Mouse (Mus musculus): Measurements from ENCODE around the gene Snrnp70. TPM values are rescaled to one million over a fixed set of nuclear protein-coding genes. Genes with fewer than 3 reads are reported as not detected.
"Not testable (repeated sequence)": the region's sequence is repeated elsewhere in the genome, so short reads cannot be mapped to it uniquely, and the experiment has no call there.

Gene Snrnp70
- total RNA-seq, 2 experiments from 2014 or later, result 87.9 to 90.7 TPM

DNA sequence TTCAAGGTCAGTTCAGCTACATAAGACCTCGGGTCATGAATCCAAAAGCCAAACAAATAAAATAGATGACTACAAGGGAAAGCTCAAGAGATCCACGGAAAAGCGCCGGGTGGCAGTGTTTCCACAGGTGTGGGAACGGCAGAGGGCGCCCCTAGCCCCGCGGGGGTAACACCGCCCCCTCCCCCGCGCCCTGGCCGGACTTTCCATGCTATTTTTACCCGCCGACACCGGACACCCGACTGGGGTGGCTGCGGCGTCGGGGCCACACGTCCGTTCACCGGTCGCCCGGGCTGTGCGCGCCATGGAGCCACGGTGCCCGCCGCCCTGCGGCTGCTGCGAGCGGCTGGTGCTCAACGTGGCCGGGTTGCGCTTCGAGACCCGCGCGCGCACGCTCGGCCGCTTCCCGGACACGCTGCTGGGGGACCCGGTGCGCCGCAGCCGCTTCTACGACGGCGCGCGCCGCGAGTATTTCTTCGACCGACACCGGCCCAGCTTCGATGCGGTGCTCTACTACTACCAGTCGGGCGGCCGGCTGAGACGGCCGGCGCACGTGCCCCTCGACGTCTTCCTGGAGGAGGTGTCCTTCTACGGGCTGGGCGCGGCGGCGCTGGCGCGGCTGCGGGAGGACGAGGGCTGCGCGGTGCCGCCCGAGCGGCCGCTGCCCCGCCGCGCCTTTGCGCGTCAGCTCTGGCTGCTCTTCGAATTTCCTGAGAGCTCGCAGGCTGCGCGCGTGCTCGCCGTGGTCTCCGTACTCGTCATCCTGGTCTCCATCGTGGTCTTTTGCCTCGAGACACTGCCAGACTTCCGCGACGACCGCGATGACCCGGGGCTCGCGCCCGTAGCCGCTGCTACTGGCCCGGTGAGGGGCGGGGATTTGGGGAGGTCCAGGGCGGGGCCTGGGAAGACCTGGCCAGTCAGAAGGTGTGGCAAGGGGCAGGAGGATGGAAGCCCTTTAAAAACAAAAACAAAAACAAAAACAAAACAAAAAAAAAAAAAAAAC is 10.9 kb upstream of the Snrnp70 start:
- peak; percentile 93 for DNase-seq
- peak overlapping the region; percentile 81 for H3K4me3 ChIP-seq
- TF ChIP-seq CTCF (IDR thresholded peaks at IDR 0.05), result peak; percentile 72
- H3K27ac ChIP-seq, result peak overlapping the region; percentile 98
- intact Hi-C loops (cut with DNase I), result no loop called here

DNA sequence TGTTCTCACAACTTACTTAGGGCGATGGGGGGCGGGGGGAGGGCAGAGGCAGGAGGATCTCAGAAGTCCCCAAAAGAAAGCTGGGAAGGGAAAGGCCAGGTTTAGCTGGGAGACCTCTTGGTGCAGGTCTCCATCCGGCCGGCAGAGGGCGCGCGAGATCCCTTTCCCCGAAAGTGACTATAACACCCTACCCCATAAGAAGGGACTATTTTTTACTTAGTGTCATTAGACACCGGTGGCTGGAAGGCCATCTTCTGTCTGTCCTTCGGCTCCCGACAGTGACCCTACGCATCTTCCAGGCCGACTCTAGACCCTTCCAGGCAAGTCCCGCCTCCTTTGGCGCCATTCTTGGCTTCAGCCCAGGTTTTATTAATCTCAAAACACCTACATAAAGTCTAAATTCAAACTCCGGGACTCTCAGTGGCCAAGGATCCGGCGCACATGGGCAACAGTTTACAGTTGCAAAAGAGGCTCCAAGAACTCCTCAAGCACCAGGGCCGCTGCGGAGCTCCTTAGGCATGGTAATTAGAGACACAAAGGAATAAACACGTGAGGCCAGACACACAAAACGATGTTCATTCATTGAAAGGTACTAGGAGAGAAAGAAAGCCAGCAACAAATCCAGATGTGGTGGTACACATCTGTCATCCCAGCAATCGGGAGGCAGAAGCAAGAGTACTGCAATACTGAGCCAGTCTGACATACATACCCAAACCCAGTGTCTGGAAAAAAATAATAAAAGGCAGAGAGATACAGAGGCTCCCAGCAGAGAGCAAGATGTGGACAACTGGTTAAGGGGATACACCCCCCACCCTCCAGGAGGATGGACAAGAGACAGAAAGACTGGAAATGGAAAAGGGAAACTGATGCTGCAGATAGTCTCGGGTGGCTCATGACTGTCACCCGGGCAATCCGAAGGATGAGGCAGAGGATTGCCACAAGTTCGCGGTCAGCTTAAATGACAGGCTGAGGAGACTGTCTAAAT is 9.8 kb upstream of the Snrnp70 start, which contains the start of gene Kcna7:
Kcna7 (plus strand) TSS at position 563 of the 985 bp plus-strand sequence.
- peak; percentile 88 for DNase-seq
- intact Hi-C loops (cut with DNase I), result loop anchor here (1.0 kb wide), 2 partner anchors 29 to 33 kb away; partner anchors contain the start of genes Gys1 and Ruvbl2
- H3K4me3 ChIP-seq, result peak within 1 kb of the TSS; percentile 81
- H3K27ac ChIP-seq, result peak within 1 kb of the TSS; percentile 98
- TF ChIP-seq CTCF (IDR thresholded peaks at IDR 0.05), result peak; percentile 97

DNA sequence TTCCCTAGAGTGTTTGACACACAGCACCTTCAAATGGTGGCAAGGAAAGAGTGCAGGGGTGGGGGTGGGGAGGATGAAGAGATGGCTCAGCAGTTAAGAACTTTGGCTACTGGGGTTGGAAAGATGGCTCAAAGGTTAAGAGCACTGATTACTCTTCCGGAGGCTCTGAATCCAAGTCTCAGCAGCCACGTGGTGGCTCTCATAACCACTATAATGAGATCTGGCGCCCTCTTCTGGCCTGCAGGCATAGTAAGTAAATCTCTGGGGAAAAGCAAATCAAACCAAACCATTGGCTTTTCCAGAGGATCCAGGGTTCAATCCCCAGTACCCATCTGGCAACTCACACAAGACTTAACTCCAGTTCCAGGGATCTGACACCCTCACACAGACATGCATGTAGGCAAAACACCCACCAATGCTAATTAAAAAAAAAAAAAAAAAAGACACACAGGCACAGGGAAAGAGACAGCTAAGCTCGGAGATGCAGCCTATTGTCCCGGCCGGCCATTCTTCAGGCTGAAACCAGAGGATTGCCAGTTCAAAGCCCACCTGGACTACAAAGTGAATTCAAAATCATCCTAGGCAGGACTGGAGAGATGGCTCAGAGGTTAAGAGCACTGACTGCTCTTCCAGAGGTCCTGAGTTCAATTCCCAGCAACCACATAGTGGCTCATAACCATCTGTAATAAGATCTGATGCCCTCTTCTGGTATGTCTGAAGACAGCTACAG is 8.2 kb upstream of the Snrnp70 start:
- DNase-seq, result peak; percentile 75
- intact Hi-C loops (cut with DNase I), result no loop called here
- Histone ChIP-seq H3K27ac (peak overlapping the region; percentile 43; the same call in 1 of the 2 replicates), H3K4me3 (no peak overlapping the region; the same call in 1 of the 2 replicates)
- peak; percentile 68 for TF ChIP-seq CTCF (IDR thresholded peaks at IDR 0.05)

DNA sequence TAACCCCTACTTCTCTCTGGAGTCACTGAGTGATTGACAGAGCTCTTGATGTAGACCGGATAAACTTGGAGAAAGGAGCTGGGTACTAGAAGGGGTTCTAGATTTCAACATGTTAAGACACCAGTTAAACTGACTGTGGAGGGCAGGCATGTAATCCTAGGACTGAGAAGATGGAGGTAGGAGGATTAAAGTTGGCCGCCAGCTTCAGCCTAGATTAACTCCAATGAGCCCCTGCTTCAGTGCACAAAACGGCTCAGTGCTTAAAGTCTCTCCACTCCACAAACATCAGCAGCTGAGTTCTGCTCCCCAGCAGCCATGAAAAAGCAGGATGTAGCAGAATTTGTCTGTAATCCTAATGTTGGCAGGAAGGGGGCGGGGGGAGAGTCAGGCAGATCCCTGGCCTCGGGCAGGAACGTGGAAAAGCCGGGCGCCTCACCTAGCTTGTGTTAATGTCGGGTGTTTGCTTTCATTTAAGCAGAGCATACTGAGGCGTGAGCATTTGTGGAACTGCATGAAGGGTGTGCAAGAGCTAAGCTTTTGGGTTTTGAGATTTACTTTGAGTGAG is 6.1 kb upstream of the Snrnp70 start:
- no peak overlapping the region for H3K4me3 ChIP-seq
- H3K27ac ChIP-seq, result no peak overlapping the region
- intact Hi-C loops (cut with DNase I), result no loop called here
- no peak for DNase-seq
- no peak for TF ChIP-seq CTCF (IDR thresholded peaks at IDR 0.05)

DNA sequence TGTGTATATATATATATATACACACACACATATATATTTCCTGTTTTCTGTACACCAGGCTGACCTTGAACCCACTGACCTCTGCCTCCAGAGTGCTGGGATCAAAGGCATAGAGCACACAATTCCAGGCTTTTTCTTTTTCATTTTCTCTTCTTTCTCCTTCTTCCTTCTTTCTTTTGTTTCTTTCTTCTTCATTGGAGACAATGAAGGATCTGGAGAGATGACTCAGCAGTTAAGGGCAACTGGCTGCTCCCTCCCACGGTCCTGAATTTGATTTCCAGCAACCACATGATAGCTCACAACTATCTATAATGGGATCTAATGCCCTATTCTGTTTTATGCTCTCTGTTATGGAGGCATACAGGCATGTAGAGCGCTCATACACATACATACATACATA is 1.2 kb upstream of the Snrnp70 start:
- Histone ChIP-seq H3K4me3 (no peak overlapping the region), H3K27ac (peak overlapping the region; percentile 99; the same call in 1 of the 2 replicates)
- TF ChIP-seq CTCF (IDR thresholded peaks at IDR 0.05), result no peak
- intact Hi-C loops (cut with DNase I), result no loop called here
- no peak for DNase-seq

DNA sequence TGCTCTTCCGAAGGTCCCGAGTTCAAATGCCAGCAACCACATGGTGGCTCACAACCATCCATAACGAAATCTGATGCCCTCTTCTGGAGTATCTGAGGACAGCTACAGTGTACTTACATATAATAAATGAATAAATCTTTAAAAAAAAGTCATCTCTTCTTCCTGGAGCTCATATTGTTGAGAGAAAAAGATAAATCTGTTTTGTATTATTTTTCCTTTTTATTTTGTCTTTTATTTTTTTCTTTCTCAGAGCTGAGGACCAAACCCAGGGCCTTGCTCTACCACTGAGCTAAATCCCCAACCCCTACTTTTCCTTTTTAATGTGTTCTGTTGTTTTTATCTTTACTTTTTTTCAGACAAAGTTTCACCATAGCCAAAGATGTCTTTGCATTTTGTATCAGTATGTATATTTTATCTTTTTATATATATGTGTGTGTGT is 814 bp upstream of the Snrnp70 start:
- DNase-seq; intact Hi-C loops (cut with DNase I): not testable (repeated sequence)
- Histone ChIP-seq H3K27ac (peak overlapping the region; percentile 99), H3K4me3 (peak overlapping the region; percentile 79)
- peak; percentile 47 for TF ChIP-seq CTCF (IDR thresholded peaks at IDR 0.05)

DNA sequence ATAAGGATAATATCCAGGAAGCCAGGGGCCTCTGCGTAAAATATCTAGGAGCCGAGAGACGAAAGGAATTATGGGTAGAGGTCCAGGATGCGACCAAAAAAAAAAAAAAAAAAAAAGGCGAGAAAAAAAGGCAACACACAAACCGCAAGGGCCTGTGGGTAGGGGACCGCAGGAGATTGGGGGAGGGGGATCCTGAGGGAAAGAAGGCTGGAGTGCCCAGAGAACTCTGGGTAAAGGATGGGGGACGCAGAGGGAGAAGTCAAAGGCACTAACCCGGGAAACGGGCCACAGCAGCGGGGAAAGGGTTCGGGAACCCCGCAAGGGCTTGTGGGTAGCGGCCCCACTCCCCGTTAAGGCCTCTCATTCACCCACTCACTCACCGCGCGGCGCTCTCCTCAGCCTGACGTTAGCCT is 407 bp downstream of the Snrnp70 start:
- TF ChIP-seq CTCF (IDR thresholded peaks at IDR 0.05), result no peak
- no peak for DNase-seq
- intact Hi-C loops (cut with DNase I), result no loop called here
- H3K27ac ChIP-seq, result peak overlapping the region; percentile 99
- peak overlapping the region; percentile 98 for H3K4me3 ChIP-seq

DNA sequence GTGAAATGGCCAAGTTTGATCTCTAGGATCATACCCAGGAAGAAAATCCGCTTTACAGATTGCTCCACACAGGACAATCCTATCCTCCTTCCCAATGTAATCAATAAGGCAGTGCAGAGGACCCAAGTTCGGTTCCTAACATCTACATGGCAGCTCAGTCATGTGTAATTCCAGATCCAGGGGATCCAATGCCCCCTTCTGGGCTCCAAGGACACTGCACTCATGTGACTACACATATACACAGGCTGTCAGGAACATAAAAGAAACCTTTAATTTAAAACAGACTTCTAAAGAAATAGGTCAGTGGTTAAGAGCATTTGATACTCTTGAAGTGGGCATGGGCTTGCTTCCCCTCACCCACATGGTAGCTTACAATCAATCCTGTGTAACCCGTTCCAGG is 9.5 kb downstream of the Snrnp70 start:
- intact Hi-C loops (cut with DNase I), result no loop called here
- no peak for DNase-seq
- TF ChIP-seq CTCF (IDR thresholded peaks at IDR 0.05), result peak; percentile 7; the same call in 1 of the 2 replicates

DNA sequence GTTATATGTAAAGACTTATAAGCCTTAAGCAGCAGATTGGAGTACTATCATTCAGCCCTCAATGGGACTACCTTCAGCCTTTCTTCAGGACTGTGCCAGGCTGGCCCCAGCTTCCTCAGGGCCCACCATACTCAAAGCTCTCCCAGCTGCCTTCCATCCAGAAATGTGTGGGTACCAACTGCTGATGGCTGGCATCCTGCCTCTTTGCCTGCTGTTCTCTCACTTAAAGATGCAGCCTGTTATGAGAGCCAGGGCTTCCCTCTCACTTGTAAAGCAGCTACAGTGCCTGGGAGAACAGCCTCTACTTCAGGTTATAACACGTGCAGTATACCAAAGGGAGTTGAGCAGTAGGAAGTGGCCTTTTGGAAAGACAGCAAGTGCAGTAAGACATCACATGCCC is 19.5 kb downstream of the Snrnp70 start:
- TF ChIP-seq CTCF (IDR thresholded peaks at IDR 0.05), result no peak
- Histone ChIP-seq H3K27ac (no peak overlapping the region), H3K4me3 (no peak overlapping the region)
- intact Hi-C loops (cut with DNase I), result no loop called here
- no peak for DNase-seq

More for the DNA sequence above, 9.5 kb downstream of the Snrnp70 start:
- Histone ChIP-seq H3K4me3 (no peak overlapping the region), H3K27ac (no peak overlapping the region)

DNA sequence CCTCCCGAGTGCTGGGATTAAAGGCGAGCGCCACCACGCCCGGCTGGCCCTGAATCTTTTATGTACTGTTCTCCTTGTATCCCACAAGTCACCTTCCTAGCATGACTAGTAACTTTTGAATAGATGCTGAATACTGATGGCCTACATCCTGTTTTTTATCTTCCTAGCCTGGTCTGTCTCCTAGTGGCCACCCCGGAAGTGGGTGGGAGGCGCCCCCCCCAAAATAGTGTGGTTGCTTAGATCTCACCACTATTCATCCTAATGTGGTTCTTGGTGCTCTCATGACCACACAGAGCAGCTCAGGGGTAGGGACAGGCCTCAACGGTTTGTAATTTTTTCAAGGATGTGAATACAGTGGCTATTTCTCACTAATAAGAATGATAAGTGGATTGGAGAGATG is 20.9 kb downstream of the Snrnp70 start:
- intact Hi-C loops (cut with DNase I), result no loop called here
- no peak for TF ChIP-seq CTCF (IDR thresholded peaks at IDR 0.05)
- H3K27ac ChIP-seq, result no peak overlapping the region

DNA sequence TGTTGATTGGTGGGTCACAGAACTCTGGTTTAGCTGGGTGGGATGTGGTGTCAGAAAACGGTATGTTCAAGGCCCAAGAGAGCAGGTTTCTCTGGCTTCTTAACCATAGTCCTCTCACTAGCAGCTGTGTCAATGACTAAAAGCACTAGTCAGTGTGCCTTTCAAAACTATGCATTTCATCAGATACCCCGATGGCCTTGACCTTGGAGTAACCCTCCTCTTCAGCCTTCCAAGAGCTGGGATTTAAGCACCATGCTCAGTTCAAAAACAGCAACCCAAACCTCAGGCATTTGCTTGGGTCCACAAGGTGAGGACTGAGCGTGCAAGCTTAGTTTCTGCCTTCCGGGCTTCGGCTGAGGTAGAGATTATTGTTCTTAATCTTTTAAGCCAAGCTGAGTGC is 23.2 kb downstream of the Snrnp70 start:
- DNase-seq, result no peak
- TF ChIP-seq CTCF (IDR thresholded peaks at IDR 0.05), result no peak
- intact Hi-C loops (cut with DNase I), result no loop called here
- Histone ChIP-seq H3K4me3 (no peak overlapping the region), H3K27ac (no peak overlapping the region)

More for the DNA sequence above, 20.9 kb downstream of the Snrnp70 start:
- no peak for DNase-seq
- no peak overlapping the region for H3K4me3 ChIP-seq
